Mouse (Mus musculus) forebrain, embryonic 16.5 days (tissue): Measurements from ENCODE around the gene Ubac2. TPM values are rescaled to one million over a fixed set of nuclear protein-coding genes. Genes with fewer than 3 reads are reported as not detected.

Source experiments
- ATAC-seq: fragments of 200-750 bp; cut with Nextera tagmentation; 2 replicates; pipeline ENCODE4 v1.8.0; 2017; ENCODE audit warnings: mild to moderate bottlenecking, moderate library complexity
- H3K27ac ChIP-seq: fragments of 300-500 bp; sonication (generic); 2 replicates; pipeline ENCODE4 v1.5.1; 2014; ENCODE audit warnings: low read length, control low read depth
- H3K27me3 ChIP-seq: fragments of 300-500 bp; sonication (generic); replicated peaks from 2 replicates; pipeline ENCODE4 v1.6.1; 2014; ENCODE audit warnings: low read length; ENCODE audit not compliant: control insufficient read depth, insufficient read depth
- H3K36me3 ChIP-seq: fragments of 300-500 bp; sonication (generic); 2 replicates; pipeline ENCODE4 v1.6.1; 2014; ENCODE audit not compliant: control insufficient read depth, insufficient read depth
- H3K4me1 ChIP-seq: fragments of 300-500 bp; sonication (generic); replicated peaks from 2 replicates; pipeline ENCODE4 v1.6.1; 2014; ENCODE audit warnings: low read length; ENCODE audit not compliant: control insufficient read depth, insufficient read depth
- H3K4me2 ChIP-seq: fragments of 300-500 bp; sonication (generic); 2 replicates; pipeline ENCODE4 v1.6.1; 2014; ENCODE audit warnings: mild to moderate bottlenecking, low read length, control low read depth
- H3K4me3 ChIP-seq: fragments of 300-500 bp; sonication (generic); replicated peaks from 2 replicates; pipeline ENCODE4 v1.5.1; 2014; ENCODE audit warnings: mild to moderate bottlenecking, low read length, control low read depth
- H3K9ac ChIP-seq: fragments of 300-500 bp; sonication (generic); replicated peaks from 2 replicates; pipeline ENCODE4 v1.6.1; 2014; ENCODE audit warnings: low read depth, low read length, control low read depth
- H3K9me3 ChIP-seq: fragments of 300-500 bp; sonication (generic); 2 replicates; pipeline ENCODE4 v1.6.1; 2016; ENCODE audit warnings: low read length; ENCODE audit not compliant: control insufficient read depth
- WGBS: fragments of 180-500 bp; shearing (Covaris S2); extraction: QIAGEN DNeasy Blood & Tissue Kit; methylation state at CpG from one replicate; pipeline ENCODE4 v1.1.7; 2014; 5-methylcytosine and 5-hydroxymethylcytosine counted together
- polyA plus RNA-seq: library from polyadenylated mRNA; unstranded; fragments of >200 nt; fragmentation: Nextera tagmentation; extraction: Ambion mirVana; gene quantifications from 2 replicates; pipeline ENCODE4 v1.2.1, GENCODE M21; 2015

Gene Ubac2
- polyA plus RNA-seq, 1 experiment from 2014 or later, result 51.0 TPM

DNA sequence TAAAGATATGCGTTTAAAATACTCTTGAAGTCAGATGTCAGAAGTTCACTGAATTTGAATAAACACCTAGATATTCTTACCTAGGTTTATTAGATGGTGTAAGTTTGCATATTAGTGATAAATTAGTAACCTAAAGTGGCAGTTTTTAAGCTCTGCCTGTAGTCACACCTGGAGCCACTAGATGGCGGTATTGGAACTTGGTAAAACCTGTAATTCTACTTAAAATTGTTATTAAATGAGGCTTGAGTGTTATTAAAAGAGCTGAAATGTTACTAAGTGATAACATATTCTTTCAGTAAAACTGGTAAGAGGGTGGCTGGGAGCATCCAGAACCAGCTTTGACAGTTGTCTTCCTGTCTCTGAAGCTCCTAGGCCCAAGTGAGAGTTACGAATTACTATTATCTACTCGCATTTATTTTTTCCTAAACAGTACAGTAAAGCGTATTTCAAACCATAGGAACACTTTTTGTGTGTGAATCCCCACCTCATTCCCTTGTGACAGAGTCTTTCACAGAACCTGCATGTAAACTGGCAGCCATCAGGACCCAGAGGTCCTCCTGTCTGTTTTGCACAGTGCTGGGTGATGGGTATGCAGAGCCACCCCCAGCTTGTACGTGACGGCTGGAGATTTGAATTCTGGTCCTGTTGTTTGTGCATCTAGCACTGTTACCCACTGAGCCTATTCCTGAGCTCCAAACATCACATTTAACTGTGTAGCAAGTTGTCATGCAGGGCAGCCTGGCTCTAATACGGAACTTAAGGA lies 50.1 kb downstream of the Ubac2 start:
- Histone ChIP-seq H3K4me1 (0 out of 2 replicates have a peak, but pooled peaks cover 4% of the 10 kb centered on the region), H3K4me3 (no peak overlapping the region), H3K27me3 (no peaks in the 10 kb centered on the region), H3K27ac (no peak overlapping the region), H3K36me3 (no peaks in the 10 kb centered on the region), H3K4me2 (no peak overlapping the region), H3K9me3 (no peaks in the 10 kb centered on the region), H3K9ac (no peak overlapping the region)
- WGBS, result 72% methylated on average over 8 of the region's 8 CpGs
- ATAC-seq, result no peak

- Histone ChIP-seq H3K27ac (no peak overlapping the region), H3K4me2 (no peak overlapping the region), H3K36me3 (0 out of 2 replicates have a peak, but pooled peaks cover 2% of the 10 kb centered on the region), H3K4me1 (0 out of 2 replicates have a peak, but pooled peaks cover 4% of the 10 kb centered on the region), H3K27me3 (no peaks in the 10 kb centered on the region), H3K9me3 (no peaks in the 10 kb centered on the region), H3K4me3 (no peak overlapping the region), H3K9ac (no peak overlapping the region)
- ATAC-seq, result no peak
- 90% methylated on average over 12 of the region's 12 CpGs for WGBS
Observed at GRCm38 (mm10) chr14:121929243-121929951, 51.0 kb downstream of the Ubac2 start.

DNA sequence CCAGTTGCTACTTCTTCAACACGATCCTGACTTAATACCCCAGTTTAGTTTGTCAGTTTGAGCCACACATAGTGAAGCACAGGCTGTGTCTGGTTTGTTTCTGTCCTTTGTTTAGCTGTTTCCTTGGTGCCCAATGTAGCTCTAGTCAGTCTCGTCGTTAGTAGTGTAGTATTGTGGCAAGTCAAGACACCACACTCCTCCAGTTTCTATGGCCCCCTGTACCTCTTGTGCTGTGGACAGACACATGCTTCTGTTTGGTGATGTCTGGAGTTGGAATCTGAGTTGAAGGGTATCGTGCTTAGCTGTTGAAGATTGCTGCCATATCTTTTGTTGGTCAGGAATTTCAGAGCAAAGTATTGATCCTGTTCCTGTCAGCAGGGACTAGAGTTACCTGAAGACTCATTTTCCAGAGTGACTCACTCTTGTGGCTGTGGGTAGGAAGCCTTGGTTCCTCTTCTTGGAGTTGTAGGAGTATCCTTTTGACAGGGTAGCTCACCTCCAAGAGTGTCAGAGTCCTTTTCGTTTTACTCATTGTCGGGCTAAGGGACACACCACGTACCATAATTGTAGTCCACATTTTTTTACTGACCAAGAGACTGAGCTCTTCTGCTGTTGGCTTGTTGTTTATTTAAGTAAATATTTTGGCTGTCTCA lies 52.4 kb downstream of the Ubac2 start:
- 0 out of 2 replicates have a peak, but pooled peaks cover 2% of the 10 kb centered on the region for H3K36me3 ChIP-seq
- 65% methylated on average over 7 of the region's 7 CpGs for WGBS
- no peak overlapping the region for H3K4me3 ChIP-seq
- ATAC-seq, result no peak
- no peaks in the 10 kb centered on the region for H3K9me3 ChIP-seq
- H3K27ac ChIP-seq, result no peak overlapping the region
- no peaks in the 10 kb centered on the region for H3K4me1 ChIP-seq
- H3K27me3 ChIP-seq, result no peaks in the 10 kb centered on the region
- no peak overlapping the region for H3K4me2 ChIP-seq
- no peak overlapping the region for H3K9ac ChIP-seq

DNA sequence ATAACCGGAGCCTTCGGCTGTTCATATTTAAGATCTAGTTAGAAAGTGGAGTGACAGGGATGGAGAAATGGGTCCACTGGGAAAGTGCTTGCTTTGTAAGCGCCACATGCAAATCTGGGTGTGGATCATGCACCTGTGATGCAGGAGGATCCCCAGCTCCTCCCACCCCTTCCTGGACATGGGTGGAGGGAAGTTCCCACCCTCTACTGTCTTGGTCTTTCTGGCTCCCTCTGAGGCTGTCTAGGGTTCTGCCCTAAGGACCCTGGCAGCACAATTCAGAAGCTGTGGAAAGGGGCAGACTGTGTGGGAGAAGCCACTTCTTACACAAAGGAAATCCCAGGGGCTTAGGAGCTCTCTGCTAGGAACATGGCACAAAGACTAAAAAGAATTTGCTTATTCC lies 53.2 kb downstream of the Ubac2 start:
- H3K4me3 ChIP-seq, result no peak overlapping the region
- H3K4me2 ChIP-seq, result no peak overlapping the region
- H3K4me1 ChIP-seq, result no peaks in the 10 kb centered on the region
- no peak for ATAC-seq
- H3K36me3 ChIP-seq, result 0 out of 2 replicates have a peak, but pooled peaks cover 2% of the 10 kb centered on the region
- H3K27me3 ChIP-seq, result no peaks in the 10 kb centered on the region
- no peaks in the 10 kb centered on the region for H3K9me3 ChIP-seq
- 87% methylated on average over 3 of the region's 3 CpGs for WGBS
- H3K9ac ChIP-seq, result no peak overlapping the region
- no peak overlapping the region for H3K27ac ChIP-seq

- H3K27ac ChIP-seq, result no peak overlapping the region
- ATAC-seq, result no peak
- no peaks in the 10 kb centered on the region for H3K9me3 ChIP-seq
- H3K4me1 ChIP-seq, result no peaks in the 10 kb centered on the region
- 0 out of 2 replicates have a peak, but pooled peaks cover 2% of the 10 kb centered on the region for H3K36me3 ChIP-seq
- H3K4me2 ChIP-seq, result no peak overlapping the region
- 79% methylated on average over 4 of the region's 4 CpGs for WGBS
- H3K4me3 ChIP-seq, result no peak overlapping the region
- no peaks in the 10 kb centered on the region for H3K27me3 ChIP-seq
- H3K9ac ChIP-seq, result no peak overlapping the region
Observed at GRCm38 (mm10) chr14:121932180-121932579, 53.8 kb downstream of the Ubac2 start.

DNA sequence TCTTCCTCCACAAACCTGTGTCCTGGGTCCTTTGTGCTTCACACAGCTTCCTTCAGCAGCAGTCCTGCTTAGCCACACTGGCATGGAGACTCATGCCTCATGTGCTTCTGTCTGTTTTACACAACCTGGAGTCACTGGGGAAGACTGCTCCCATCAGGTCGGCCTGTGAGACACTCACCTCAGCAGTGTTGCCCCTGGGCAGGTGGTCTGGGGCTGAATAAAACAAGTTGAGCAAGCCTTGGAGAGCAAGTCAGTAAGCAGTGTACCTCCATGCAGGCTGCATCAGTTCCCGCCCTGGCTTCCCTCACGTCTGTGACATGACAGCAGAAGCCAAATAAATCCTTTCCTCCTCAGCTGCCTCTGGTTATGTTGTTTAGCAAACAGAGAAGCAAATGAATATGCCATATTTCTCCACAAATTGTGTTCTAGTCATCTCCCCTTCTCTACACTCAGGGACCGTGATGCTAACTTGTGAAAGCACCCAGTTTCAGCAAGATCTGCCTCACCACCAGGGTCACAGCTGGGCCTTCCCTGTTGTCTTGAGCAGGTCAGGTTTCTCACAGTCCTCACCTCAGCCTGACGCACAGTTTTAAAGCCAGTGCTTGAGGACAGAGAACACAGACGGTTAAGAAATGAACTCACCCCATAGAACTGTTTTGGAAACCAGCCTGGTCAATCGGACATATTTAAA lies 55.6 kb downstream of the Ubac2 start:
- no peaks in the 10 kb centered on the region for H3K4me1 ChIP-seq
- WGBS, result 95% methylated on average over 7 of the region's 7 CpGs
- no peaks in the 10 kb centered on the region for H3K9me3 ChIP-seq
- H3K4me2 ChIP-seq, result no peak overlapping the region
- H3K27me3 ChIP-seq, result no peaks in the 10 kb centered on the region
- H3K27ac ChIP-seq, result no peak overlapping the region
- H3K9ac ChIP-seq, result no peak overlapping the region
- ATAC-seq, result no peak
- H3K36me3 ChIP-seq, result 0 out of 2 replicates have a peak, but pooled peaks cover 2% of the 10 kb centered on the region
- H3K4me3 ChIP-seq, result no peak overlapping the region

DNA sequence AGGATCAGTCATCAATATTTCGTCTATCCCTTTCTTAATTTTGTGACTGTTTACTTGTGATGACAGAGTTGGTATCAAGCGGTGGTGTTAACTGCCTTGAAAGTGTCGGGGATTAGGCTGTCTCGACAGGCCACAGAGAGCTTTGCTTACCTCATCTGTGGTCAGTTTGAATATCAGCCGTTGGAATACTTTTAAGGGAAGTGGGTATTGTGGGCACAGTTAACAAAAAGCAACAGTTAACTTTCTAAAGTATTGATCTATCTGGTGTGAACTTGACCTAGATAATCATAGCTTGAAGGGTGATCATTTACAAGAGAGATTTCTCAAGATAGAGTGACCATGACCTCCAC lies 56.2 kb downstream of the Ubac2 start:
- no peak for ATAC-seq
- no peaks in the 10 kb centered on the region for H3K9me3 ChIP-seq
- 93% methylated on average over 5 of the region's 5 CpGs for WGBS

DNA sequence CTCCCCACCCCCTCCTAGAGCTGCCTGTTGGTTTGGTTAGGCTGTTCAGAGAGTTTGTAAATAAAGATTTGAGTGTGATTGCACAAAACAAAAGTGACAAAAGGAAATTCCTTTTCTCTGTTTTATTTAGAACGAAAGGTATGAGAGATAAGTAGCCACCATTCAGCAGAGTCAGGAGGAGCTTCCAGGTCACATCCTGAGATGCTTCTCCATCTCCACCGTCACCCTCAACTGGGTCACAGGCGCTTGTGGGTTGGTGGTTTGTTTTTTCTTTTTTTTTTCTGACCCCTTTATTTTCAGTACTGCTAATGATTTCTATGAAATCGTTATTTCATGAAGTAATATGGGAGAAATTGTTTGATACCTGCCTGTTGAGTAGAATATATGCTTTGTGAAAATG lies 57.9 kb downstream of the Ubac2 start:
- 0 out of 2 replicates have a peak, but pooled peaks cover 2% of the 10 kb centered on the region for H3K36me3 ChIP-seq
- H3K27me3 ChIP-seq, result no peaks in the 10 kb centered on the region
- WGBS, result 98% methylated on average over 4 of the region's 4 CpGs
- ATAC-seq, result no peak
- no peaks in the 10 kb centered on the region for H3K4me1 ChIP-seq
- H3K4me2 ChIP-seq, result no peak overlapping the region
- no peaks in the 10 kb centered on the region for H3K9me3 ChIP-seq
- no peak overlapping the region for H3K27ac ChIP-seq
- H3K4me3 ChIP-seq, result no peak overlapping the region
- H3K9ac ChIP-seq, result no peak overlapping the region

More for the DNA sequence above, 56.2 kb downstream of the Ubac2 start:
- H3K27me3 ChIP-seq, result no peaks in the 10 kb centered on the region
- 0 out of 2 replicates have a peak, but pooled peaks cover 2% of the 10 kb centered on the region for H3K36me3 ChIP-seq
- H3K27ac ChIP-seq, result no peak overlapping the region
- H3K4me1 ChIP-seq, result no peaks in the 10 kb centered on the region
- no peak overlapping the region for H3K9ac ChIP-seq
- no peak overlapping the region for H3K4me3 ChIP-seq
- no peak overlapping the region for H3K4me2 ChIP-seq

DNA sequence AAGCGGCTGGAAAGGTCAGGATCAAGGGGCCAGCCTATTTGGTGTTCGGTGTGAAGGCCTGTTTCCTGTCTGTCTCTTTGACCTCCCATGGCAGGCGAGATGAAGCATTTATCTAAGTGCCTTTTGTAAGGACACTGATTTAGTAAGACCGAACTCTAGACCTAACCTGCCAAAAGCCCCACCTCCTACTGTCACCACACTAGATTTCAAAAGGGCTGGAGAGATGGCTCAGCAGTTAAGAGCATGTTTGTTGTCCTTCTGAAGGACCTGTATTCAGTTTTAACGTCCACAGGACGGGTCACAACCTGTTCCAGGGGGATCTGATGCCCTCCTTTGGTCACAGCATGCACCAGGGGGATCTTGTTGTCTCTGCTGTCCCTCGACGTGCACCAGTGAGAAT lies 58.4 kb downstream of the Ubac2 start:
- Histone ChIP-seq H3K4me3 (no peak overlapping the region), H3K4me1 (no peaks in the 10 kb centered on the region), H3K27me3 (no peaks in the 10 kb centered on the region), H3K9ac (no peak overlapping the region), H3K27ac (no peak overlapping the region), H3K9me3 (no peaks in the 10 kb centered on the region), H3K36me3 (0 out of 2 replicates have a peak, but pooled peaks cover 2% of the 10 kb centered on the region), H3K4me2 (no peak overlapping the region)
- WGBS, result 87% methylated on average over 8 of the region's 8 CpGs
- no peak for ATAC-seq
